Mouse (Mus musculus) WW6 (cell line): ENCODE measurements around the gene Cnn2.
A peak's percentile ranks its signal among the peaks of the same experiment; 100 is the strongest.
"Not testable (repeated sequence)": the region's sequence is repeated elsewhere in the genome, so short reads cannot be mapped to it uniquely, and the experiment has no call there.

ENCODE experiments used
- DNase-seq: peaks from one replicate; pipeline ENCODE4 v3.0.0-alpha.2; 2013; ENCODE audit warnings: low read depth, low spot score

Cnn2 gene

DNA sequence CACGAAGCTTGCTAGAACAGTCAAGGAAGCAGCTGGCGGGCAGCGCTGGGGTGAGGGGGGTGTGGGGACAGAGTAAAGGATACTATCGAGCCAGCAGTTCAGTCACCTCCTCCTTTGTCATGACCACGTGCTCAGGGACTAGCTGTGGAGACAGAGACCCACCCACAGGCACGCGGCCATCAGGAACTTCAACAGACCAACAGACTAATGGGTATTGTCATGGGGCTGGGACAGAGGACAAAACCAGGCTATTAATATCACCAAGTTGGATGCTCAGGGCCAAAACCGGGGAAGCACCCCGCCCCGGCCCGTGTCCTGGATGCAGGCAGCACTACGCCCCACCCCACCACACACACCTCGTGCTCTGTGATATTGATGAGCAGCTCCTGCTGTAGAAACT is 48.4 kb downstream of the Cnn2 start:
- DNase-seq: no peak

DNA sequence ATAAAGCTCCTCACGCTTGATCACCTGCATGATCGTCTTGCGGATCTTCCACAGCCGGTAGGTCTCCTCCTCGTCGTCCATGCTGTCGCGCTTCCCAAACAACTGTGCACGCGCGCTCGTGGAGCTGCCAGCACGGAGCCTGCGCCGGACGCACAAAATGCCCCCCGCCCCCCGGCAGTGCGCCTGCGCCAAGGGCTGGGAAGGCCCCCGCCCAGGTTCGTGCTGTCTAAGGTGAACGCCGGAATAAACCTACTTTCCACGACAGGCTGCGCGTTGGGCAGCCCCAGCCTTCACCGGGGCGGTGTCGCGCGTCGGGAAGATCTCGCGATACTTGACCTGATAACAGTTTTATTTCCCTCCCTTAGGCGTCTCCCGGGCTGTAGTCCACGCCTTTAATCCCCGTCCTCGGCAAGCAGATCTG is 51.2 kb downstream of the Cnn2 start, which contains the start of gene Polr2e:
Polr2e (minus strand) TSS at position 237 of the 421 bp plus-strand sequence.
- DNase-seq: peak; percentile 91

DNA sequence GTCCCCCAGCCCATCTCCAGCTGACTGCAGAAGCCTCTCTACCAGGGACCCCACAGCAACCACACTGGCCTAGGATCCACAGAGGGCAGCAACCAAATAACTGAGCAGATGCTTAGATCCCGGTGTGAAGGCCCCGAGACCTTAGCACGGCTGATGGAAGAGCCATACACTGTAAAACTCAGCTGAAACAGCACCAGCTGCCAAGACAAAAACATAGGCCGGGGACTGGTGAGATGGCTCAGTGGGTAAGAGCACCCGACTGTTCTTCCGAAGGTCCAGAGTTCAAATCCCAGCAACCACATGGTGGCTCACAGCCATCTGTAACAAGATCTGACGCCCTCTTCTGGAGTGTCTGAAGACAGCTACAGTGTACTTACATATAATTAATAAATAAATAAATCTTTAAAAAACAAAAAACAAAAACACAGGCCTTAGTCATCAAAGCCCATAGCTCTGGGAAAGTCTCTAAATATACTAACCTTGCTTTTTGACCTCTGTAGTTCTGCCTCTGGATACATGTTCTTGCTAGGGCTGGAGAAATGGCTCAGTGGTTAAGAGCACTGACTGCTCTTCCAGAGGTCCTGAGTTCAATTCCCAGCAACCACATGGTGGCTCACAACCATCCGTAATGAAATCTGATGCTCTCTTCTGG is 53.2 kb downstream of the Cnn2 start:
- DNase-seq: not testable (repeated sequence)

DNA sequence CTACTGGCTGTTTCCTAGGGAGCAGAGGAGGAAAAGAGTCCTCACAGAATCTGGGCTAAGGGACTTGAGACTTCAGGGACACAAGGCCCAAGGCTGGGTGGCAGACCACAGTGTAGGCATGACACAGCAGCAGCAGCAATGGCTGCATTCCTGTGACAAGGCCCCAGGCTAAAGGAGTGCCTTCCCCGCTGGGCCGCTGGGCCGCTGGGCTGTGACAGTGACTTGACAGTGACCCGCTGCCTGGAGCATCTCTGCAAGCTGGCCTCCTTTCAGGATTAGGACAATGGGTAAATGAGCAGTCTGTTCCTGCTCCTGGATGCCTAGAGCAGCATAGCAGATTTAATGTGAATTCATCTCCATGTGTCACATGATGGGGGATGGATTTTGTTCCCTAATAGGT is 55.7 kb downstream of the Cnn2 start:
- DNase-seq: no peak

DNA sequence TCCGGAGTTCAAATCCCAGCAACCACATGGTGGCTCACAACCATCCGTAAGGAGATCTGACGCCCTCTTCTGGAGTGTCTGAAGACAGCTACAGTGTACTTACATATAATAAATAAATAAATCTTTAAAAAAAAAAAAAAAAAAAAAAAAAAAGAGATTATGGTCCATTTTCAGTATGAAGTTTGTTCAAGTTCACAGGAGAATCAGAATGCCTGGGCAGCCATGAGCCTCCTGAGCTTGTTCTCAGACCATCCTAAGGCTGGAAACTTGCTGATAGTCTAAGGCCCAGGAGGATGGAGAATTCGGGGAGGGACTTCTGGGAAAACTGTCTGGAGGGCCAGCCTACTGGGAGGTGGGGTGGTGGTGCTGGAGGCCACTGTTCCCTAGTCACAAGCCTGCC is 57.0 kb downstream of the Cnn2 start:
- not testable (repeated sequence) for DNase-seq
